Mouse (Mus musculus): ENCODE measurements at regions not wholly inside any gene's neighbourhood (a gene's known extent, or its start where the extent isn't known, plus 50 kb on each side); places are given as distances from the start of the nearest gene placed in this dataset.

- no peak for TF ChIP-seq POLR2A (IDR thresholded peaks at IDR 0.05; ENCODE audit: insufficient read length, low read depth)
- no peak for TF ChIP-seq USF1 (IDR thresholded peaks at IDR 0.05; ENCODE audit: low read depth)
- no peak for TF ChIP-seq MAX (IDR thresholded peaks at IDR 0.05; ENCODE audit: low read depth)
Measured at GRCm38 (mm10) chr4:152731082-152731720, 253.5 kb upstream of the Kcnab2 start.

Measured in myocyte (in vitro differentiated cells).